9 mouse cellular contexts compared by ENCODE assay signal in the genomic region with DNA sequence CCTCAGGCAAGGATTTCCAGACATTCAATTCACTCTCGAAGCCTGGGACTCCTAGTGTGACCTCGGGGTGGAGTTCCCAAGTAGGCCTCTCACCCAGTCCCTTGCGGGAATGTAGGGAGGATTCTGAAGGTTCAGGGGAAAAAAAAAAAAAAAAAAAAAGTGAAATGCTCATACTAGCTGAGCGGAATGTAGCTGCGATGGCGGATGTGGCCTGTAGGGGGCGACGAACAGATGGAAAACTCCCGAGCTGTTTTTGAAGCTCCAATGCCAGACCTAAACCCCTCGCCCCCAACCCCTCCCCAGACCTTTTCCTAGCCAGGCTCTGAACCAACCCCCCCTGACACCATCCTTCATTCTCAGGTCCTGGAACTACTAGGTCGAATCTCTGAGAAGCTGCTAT. TPM values are rescaled to one million over a fixed set of nuclear protein-coding genes. Genes with fewer than 3 reads are reported as not detected.
DNase-seq lines count a peak whose midpoint lies in the region; ATAC-seq lines count a peak whose summit lies in the region.
"Had no signal": no experiment of that assay in that cellular context is flagged by ENCODE, and none has a peak within 500 bp of the region (broad histone marks: within the 10 kb centered on the region; RNA-seq: fewer than 3 reads in every experiment).

No protein-coding gene starts in this region.

- no peaks in the 10 kb centered on the region for H3K9me3 ChIP-seq in lung, embryonic 15.5 days
- no peaks in the 10 kb centered on the region for H3K9me3 ChIP-seq in stomach, embryonic 15.5 days

- H3K27ac ChIP-seq in lung, embryonic 15.5 days, result no peak overlapping the region
- H3K27ac ChIP-seq in stomach, embryonic 15.5 days, result no peak overlapping the region

- DNase-seq in adrenal gland, adult (ENCODE audit: inconsistent age in 2 of 2, low spot score in 1 of 2), result peak; percentile 25 to 77
- no peak for DNase-seq in adrenal gland, adult 8-10 months
- peak; percentile 54 for DNase-seq in urinary bladder, postnatal 25 days (ENCODE audit: low spot score)
- no peak for DNase-seq in urinary bladder, postnatal 10 days (ENCODE audit: low spot score)
- peak; percentile 86 for DNase-seq in forelimb bud, embryonic 11.5 days (ENCODE audit: low read depth, low spot score)
- DNase-seq in kidney, adult 18-20 months, result peak; percentile 59

- 0% methylated on average over 11 of the region's 11 CpGs for WGBS in lung, embryonic 15.5 days
- WGBS in stomach, embryonic 15.5 days, result under 1% methylated on average over 11 of the region's 11 CpGs

- H3K36me3 ChIP-seq in lung, embryonic 15.5 days, result no peaks in the 10 kb centered on the region
- no peaks in the 10 kb centered on the region for H3K36me3 ChIP-seq in stomach, embryonic 15.5 days

- no peak overlapping the region for H3K4me3 ChIP-seq in lung, embryonic 15.5 days
- H3K4me3 ChIP-seq in stomach, embryonic 15.5 days (replicated peaks), result no peak overlapping the region; the same call in 1 of the 2 replicates

- peak; percentile 7; the same call in 1 of the 2 replicates for ATAC-seq in lung, embryonic 15.5 days (ENCODE audit: borderline replicate concordance, extremely low read depth, low FRiP score, low TSS enrichment)
- no peak for ATAC-seq in stomach, embryonic 15.5 days (ENCODE audit: insufficient read depth, low FRiP score, low read depth)

- peaks cover 96% of the 10 kb centered on the region for H3K27me3 ChIP-seq in lung, embryonic 15.5 days
- peaks cover 81% of the 10 kb centered on the region for H3K27me3 ChIP-seq in stomach, embryonic 15.5 days (replicated peaks)

- peaks cover 38% of the 10 kb centered on the region for H3K4me1 ChIP-seq in lung, embryonic 15.5 days
- H3K4me1 ChIP-seq in stomach, embryonic 15.5 days, result peaks cover 20% of the 10 kb centered on the region

- H3K9ac ChIP-seq in lung, embryonic 15.5 days, result no peak overlapping the region
- H3K9ac ChIP-seq in stomach, embryonic 15.5 days, result no peak overlapping the region

- peak overlapping the region; percentile 36; the same call in 1 of the 2 replicates for H3K4me2 ChIP-seq in lung, embryonic 15.5 days
- peak overlapping the region; percentile 35; the same call in 1 of the 2 replicates for H3K4me2 ChIP-seq in stomach, embryonic 15.5 days

RNA-seq across cellular contexts. Expression of a gene that starts 4.9 kb away (rescaled TPM):
- total RNA-seq in adrenal gland, adult 8-10 months (2022), result under 1 TPM; 0.21 to 0.86 (median 0.60) TPM
- 0.10 and 0.13 TPM in 2 replicates for polyA plus RNA-seq in lung, embryonic 15.5 days (2015; fragmentation: Nextera tagmentation; extraction: Ambion mirVana)
- polyA plus RNA-seq in stomach, embryonic 15.5 days (2015; fragmentation: Nextera tagmentation; extraction: Ambion mirVana), result 1.4 TPM in 2 replicates
- total RNA-seq: layer of hippocampus, adult 18-20 months had no signal

RNA-seq across cellular contexts. Expression of a gene that starts 54.5 kb away (rescaled TPM):
- 10 to 100 TPM in 3 of 4 experiments, 1 to 10 TPM in 1; 7.4 to 16.7 (median 11.8) TPM for total RNA-seq in adrenal gland, adult 8-10 months (2022)
- polyA plus RNA-seq in lung, embryonic 15.5 days (2015; fragmentation: Nextera tagmentation; extraction: Ambion mirVana), result 19.9 and 20.2 TPM in 2 replicates
- 19.3 and 23.0 TPM in 2 replicates for polyA plus RNA-seq in stomach, embryonic 15.5 days (2015; fragmentation: Nextera tagmentation; extraction: Ambion mirVana)

Comparison
In these comparisons a context has a peak if more than half of its experiments do, and no peak if none do; other contexts are left out.
1. DNase-seq: peak in adrenal gland, adult (2 of 2), urinary bladder, postnatal 25 days (single experiment), forelimb bud, embryonic 11.5 days (single experiment) and kidney, adult 18-20 months (single experiment); none in adrenal gland, adult 8-10 months (single experiment) and urinary bladder, postnatal 10 days (single experiment).